Mouse (Mus musculus): Measurements from ENCODE around the gene Fnbp4. TPM values are rescaled to one million over a fixed set of nuclear protein-coding genes. Genes with fewer than 3 reads are reported as not detected.

Gene Fnbp4
- polyA plus RNA-seq, 1 experiment from 2014 or later: 26.9 TPM

GRCm38 (mm10) chr2:90739327-90739726, 5.8 kb upstream of the Fnbp4 start:
- Histone ChIP-seq H3K27me3 (ENCODE audit: control insufficient read depth, insufficient read depth, low read depth, low read length) (no peaks in the 10 kb centered on the region), H3K4me3 (ENCODE audit: low read depth, low read length) (no peak overlapping the region), H3K36me3 (ENCODE audit: control insufficient read depth, insufficient read depth) (peaks cover 24% of the 10 kb centered on the region), H3K27ac (ENCODE audit: low read length) (no peak overlapping the region), H3K9me3 (replicated peaks; ENCODE audit: control insufficient read depth, low read length) (no peaks in the 10 kb centered on the region), H3K9ac (ENCODE audit: low read depth, low read length) (no peak overlapping the region), H3K4me1 (ENCODE audit: control insufficient read depth, low read depth, low read length) (peaks cover 3% of the 10 kb centered on the region), H3K4me2 (ENCODE audit: low read depth, low read length) (no peak overlapping the region)
- ATAC-seq (ENCODE audit: low read depth): no peak
- WGBS (ENCODE audit: insufficient replicate concordance): 78% methylated on average over 3 of the region's 3 CpGs

GRCm38 (mm10) chr2:90739921-90740320, 5.2 kb upstream of the Fnbp4 start:
- Histone ChIP-seq H3K4me1 (ENCODE audit: control insufficient read depth, low read depth, low read length) (peaks cover 6% of the 10 kb centered on the region), H3K4me2 (ENCODE audit: low read depth, low read length) (no peak overlapping the region), H3K4me3 (ENCODE audit: low read depth, low read length) (no peak overlapping the region), H3K9me3 (replicated peaks; ENCODE audit: control insufficient read depth, low read length) (no peaks in the 10 kb centered on the region), H3K9ac (ENCODE audit: low read depth, low read length) (no peak overlapping the region), H3K36me3 (ENCODE audit: control insufficient read depth, insufficient read depth) (peaks cover 18% of the 10 kb centered on the region), H3K27ac (ENCODE audit: low read length) (no peak overlapping the region), H3K27me3 (ENCODE audit: control insufficient read depth, insufficient read depth, low read depth, low read length) (no peaks in the 10 kb centered on the region)
- ATAC-seq (ENCODE audit: low read depth): no peak
- 82% methylated on average over 5 of the region's 5 CpGs for WGBS (ENCODE audit: insufficient replicate concordance)

GRCm38 (mm10) chr2:90744285-90745052, 701 bp upstream of the Fnbp4 start:
- ATAC-seq (ENCODE audit: low read depth): no peak
- peak overlapping the region; percentile 98 for H3K4me3 ChIP-seq (ENCODE audit: low read depth, low read length)
- peak overlapping the region; percentile 70 for H3K4me2 ChIP-seq (ENCODE audit: low read depth, low read length)
- peaks cover 13% of the 10 kb centered on the region for H3K4me1 ChIP-seq (ENCODE audit: control insufficient read depth, low read depth, low read length)
- 52% methylated on average over 12 of the region's 12 CpGs for WGBS (ENCODE audit: insufficient replicate concordance)
- peaks cover 3% of the 10 kb centered on the region; the same call in 1 of the 2 replicates for H3K36me3 ChIP-seq (ENCODE audit: control insufficient read depth, insufficient read depth)
- H3K27me3 ChIP-seq (ENCODE audit: control insufficient read depth, insufficient read depth, low read depth, low read length): no peaks in the 10 kb centered on the region
- peak overlapping the region; percentile 65 for H3K27ac ChIP-seq (ENCODE audit: low read length)
- H3K9ac ChIP-seq (ENCODE audit: low read depth, low read length): peak overlapping the region; percentile 28
- no peaks in the 10 kb centered on the region for H3K9me3 ChIP-seq (replicated peaks; ENCODE audit: control insufficient read depth, low read length)

GRCm38 (mm10) chr2:90745740-90746537, 769 bp downstream of the Fnbp4 start:
- under 1% methylated on average over 54 of the region's 54 CpGs for WGBS (ENCODE audit: insufficient replicate concordance)
- ATAC-seq (ENCODE audit: low read depth): peak; percentile 30
- H3K4me1 ChIP-seq (ENCODE audit: control insufficient read depth, low read depth, low read length): peaks cover 13% of the 10 kb centered on the region

GRCm38 (mm10) chr2:90746538-90746865, 1.3 kb downstream of the Fnbp4 start:
- no peak overlapping the region; the same call in 1 of the 2 replicates for H3K27ac ChIP-seq (ENCODE audit: low read length)
- 8% methylated on average over 4 of the region's 4 CpGs for WGBS (ENCODE audit: insufficient replicate concordance)

More at GRCm38 (mm10) chr2:90745740-90746537, 769 bp downstream of the Fnbp4 start:
- peaks cover 8% of the 10 kb centered on the region for H3K36me3 ChIP-seq (ENCODE audit: control insufficient read depth, insufficient read depth)
- peak overlapping the region; percentile 99 for H3K9ac ChIP-seq (ENCODE audit: low read depth, low read length)
- peak overlapping the region; percentile 97 for H3K27ac ChIP-seq (ENCODE audit: low read length)
- peak overlapping the region; percentile 76 for H3K4me2 ChIP-seq (ENCODE audit: low read depth, low read length)
- peak overlapping the region; percentile 98 for H3K4me3 ChIP-seq (ENCODE audit: low read depth, low read length)
- no peaks in the 10 kb centered on the region for H3K9me3 ChIP-seq (replicated peaks; ENCODE audit: control insufficient read depth, low read length)
- H3K27me3 ChIP-seq (ENCODE audit: control insufficient read depth, insufficient read depth, low read depth, low read length): no peaks in the 10 kb centered on the region

GRCm38 (mm10) chr2:90747131-90747530, 2.0 kb downstream of the Fnbp4 start:
- H3K36me3 ChIP-seq (ENCODE audit: control insufficient read depth, insufficient read depth): peaks cover 15% of the 10 kb centered on the region
- no peak overlapping the region for H3K27ac ChIP-seq (ENCODE audit: low read length)
- H3K9ac ChIP-seq (ENCODE audit: low read depth, low read length): no peak overlapping the region
- H3K27me3 ChIP-seq (ENCODE audit: control insufficient read depth, insufficient read depth, low read depth, low read length): no peaks in the 10 kb centered on the region
- H3K9me3 ChIP-seq (replicated peaks; ENCODE audit: control insufficient read depth, low read length): no peaks in the 10 kb centered on the region
- peak overlapping the region; percentile 76 for H3K4me2 ChIP-seq (ENCODE audit: low read depth, low read length)
- ATAC-seq (ENCODE audit: low read depth): no peak
- H3K4me1 ChIP-seq (ENCODE audit: control insufficient read depth, low read depth, low read length): peaks cover 13% of the 10 kb centered on the region
- H3K4me3 ChIP-seq (ENCODE audit: low read depth, low read length): peak overlapping the region; percentile 98
- 77% methylated on average over 10 of the region's 10 CpGs for WGBS (ENCODE audit: insufficient replicate concordance)

More at GRCm38 (mm10) chr2:90746538-90746865, 1.3 kb downstream of the Fnbp4 start:
- peak overlapping the region; percentile 99 for H3K9ac ChIP-seq (ENCODE audit: low read depth, low read length)
- H3K36me3 ChIP-seq (ENCODE audit: control insufficient read depth, insufficient read depth): peaks cover 14% of the 10 kb centered on the region
- H3K4me3 ChIP-seq (ENCODE audit: low read depth, low read length): peak overlapping the region; percentile 98
- peaks cover 13% of the 10 kb centered on the region for H3K4me1 ChIP-seq (ENCODE audit: control insufficient read depth, low read depth, low read length)
- H3K27me3 ChIP-seq (ENCODE audit: control insufficient read depth, insufficient read depth, low read depth, low read length): no peaks in the 10 kb centered on the region
- no peak for ATAC-seq (ENCODE audit: low read depth)
- no peaks in the 10 kb centered on the region for H3K9me3 ChIP-seq (replicated peaks; ENCODE audit: control insufficient read depth, low read length)
- H3K4me2 ChIP-seq (ENCODE audit: low read depth, low read length): peak overlapping the region; percentile 76

- Histone ChIP-seq H3K9ac (ENCODE audit: low read depth, low read length) (no peak overlapping the region), H3K4me2 (ENCODE audit: low read depth, low read length) (no peak overlapping the region), H3K4me3 (ENCODE audit: low read depth, low read length) (no peak overlapping the region), H3K27ac (ENCODE audit: low read length) (no peak overlapping the region), H3K9me3 (replicated peaks; ENCODE audit: control insufficient read depth, low read length) (no peaks in the 10 kb centered on the region), H3K36me3 (ENCODE audit: control insufficient read depth, insufficient read depth) (peaks cover 34% of the 10 kb centered on the region), H3K27me3 (ENCODE audit: control insufficient read depth, insufficient read depth, low read depth, low read length) (no peaks in the 10 kb centered on the region), H3K4me1 (ENCODE audit: control insufficient read depth, low read depth, low read length) (peaks cover 8% of the 10 kb centered on the region)
- no peak for ATAC-seq (ENCODE audit: low read depth)
- 59% methylated on average over 6 of the region's 6 CpGs for WGBS (ENCODE audit: insufficient replicate concordance)
Measured at GRCm38 (mm10) chr2:90749676-90750459, 4.7 kb downstream of the Fnbp4 start.

- Histone ChIP-seq H3K27ac (ENCODE audit: low read length) (no peak overlapping the region), H3K9me3 (replicated peaks; ENCODE audit: control insufficient read depth, low read length) (no peaks in the 10 kb centered on the region), H3K4me2 (ENCODE audit: low read depth, low read length) (no peak overlapping the region), H3K4me1 (ENCODE audit: control insufficient read depth, low read depth, low read length) (no peaks in the 10 kb centered on the region; the same call in none of the 2 replicates), H3K36me3 (ENCODE audit: control insufficient read depth, insufficient read depth) (peaks cover 54% of the 10 kb centered on the region), H3K27me3 (ENCODE audit: control insufficient read depth, insufficient read depth, low read depth, low read length) (no peaks in the 10 kb centered on the region), H3K9ac (ENCODE audit: low read depth, low read length) (no peak overlapping the region), H3K4me3 (ENCODE audit: low read depth, low read length) (no peak overlapping the region)
- no peak for ATAC-seq (ENCODE audit: low read depth)
- 86% methylated on average over 2 of the region's 2 CpGs for WGBS (ENCODE audit: insufficient replicate concordance)
Measured at GRCm38 (mm10) chr2:90753565-90753964, 8.4 kb downstream of the Fnbp4 start.
